Comparison of ENCODE assay signal across 29 mouse cellular contexts in the genomic region with DNA sequence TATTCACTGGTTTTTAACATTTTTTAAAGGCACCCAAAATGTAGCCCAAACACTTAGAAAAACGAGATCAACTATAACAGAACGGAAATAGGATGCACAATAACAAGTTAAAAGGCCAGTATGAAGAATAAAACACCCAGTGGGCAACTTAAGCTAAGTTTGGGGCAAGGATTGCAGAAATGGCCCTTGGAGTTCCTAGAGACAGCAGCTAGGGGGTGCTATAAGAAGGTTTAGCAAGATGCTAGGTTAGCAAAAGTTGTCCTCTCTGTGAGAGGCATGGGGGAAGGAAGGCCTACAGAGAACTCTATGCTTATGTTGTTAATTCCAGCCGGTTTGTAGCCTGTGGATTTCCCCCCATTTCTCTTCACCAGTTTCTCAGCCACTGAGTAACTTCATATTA.
A peak's percentile ranks its signal among the peaks of the same experiment; 100 is the strongest.
DNase-seq lines count a peak whose midpoint lies in the region; ATAC-seq and TF ChIP-seq lines count a peak whose summit lies in the region.
"Had no signal": no experiment of that assay in that cellular context is flagged by ENCODE, and none has a peak within 500 bp of the region (broad histone marks: within the 10 kb centered on the region; RNA-seq: fewer than 3 reads in every experiment).

No protein-coding gene starts in this region.

- no peaks in the 10 kb centered on the region for H3K27me3 ChIP-seq in intestine, postnatal 0 days (replicated peaks; ENCODE audit: control insufficient read depth, insufficient read depth, low read length)
- no peaks in the 10 kb centered on the region for H3K27me3 ChIP-seq in intestine, embryonic 15.5 days (replicated peaks)
- H3K27me3 ChIP-seq in midbrain, postnatal 0 days (ENCODE audit: insufficient read depth, low read length), result no peaks in the 10 kb centered on the region
- H3K27me3 ChIP-seq in midbrain, embryonic 14.5 days (ENCODE audit: control insufficient read depth, insufficient read depth, low read length), result no peaks in the 10 kb centered on the region
- H3K27me3 ChIP-seq: embryonic facial prominence, embryonic 13.5 days; forebrain, embryonic 13.5 days; heart, embryonic 12.5 days; liver, embryonic 15.5 days; midbrain, embryonic 15.5 days; neural tube, embryonic 13.5 days had no signal

- TF ChIP-seq CTCF in intestine, postnatal 0 days (IDR thresholded peaks at IDR 0.05; ENCODE audit: low read depth), result peak; percentile 41
- TF ChIP-seq CTCF in midbrain, postnatal 0 days (IDR thresholded peaks at IDR 0.05), result peak; percentile 37

- ATAC-seq in intestine, postnatal 0 days, result no peak
- no peak for ATAC-seq in intestine, embryonic 15.5 days
- no peak for ATAC-seq in midbrain, postnatal 0 days (ENCODE audit: low FRiP score)
- no peak for ATAC-seq in midbrain, embryonic 14.5 days (ENCODE audit: low FRiP score, low TSS enrichment)
- ATAC-seq: activated CD4-positive, CD25-positive, alpha-beta regulatory T cell, adult 4 months; forebrain, embryonic 13.5 days; midbrain, embryonic 15.5 days had no signal

- no peaks in the 10 kb centered on the region for H3K9me3 ChIP-seq in intestine, postnatal 0 days (ENCODE audit: control insufficient read depth)
- H3K9me3 ChIP-seq in intestine, embryonic 15.5 days, result no peaks in the 10 kb centered on the region
- no peaks in the 10 kb centered on the region for H3K9me3 ChIP-seq in midbrain, postnatal 0 days (ENCODE audit: low read length)
- H3K9me3 ChIP-seq in midbrain, embryonic 14.5 days (ENCODE audit: control insufficient read depth, low read length), result no peaks in the 10 kb centered on the region
- H3K9me3 ChIP-seq: embryonic facial prominence, embryonic 13.5 days; forebrain, embryonic 13.5 days; heart, embryonic 12.5 days; hindbrain, embryonic 10.5 days; limb, embryonic 10.5 days; liver, embryonic 15.5 days; midbrain, embryonic 15.5 days; neural tube, embryonic 13.5 days had no signal

- peak; percentile 25 for DNase-seq in embryo, embryonic 10.5 days (ENCODE audit: low spot score)
- no peak for DNase-seq in embryo, embryonic 10 days (ENCODE audit: low spot score)
- DNase-seq in midbrain, postnatal 0 days (ENCODE audit: low spot score), result no peak
- DNase-seq in midbrain, embryonic 14.5 days, result no peak
- no peak for DNase-seq in cerebellum, postnatal 36 days
- DNase-seq: adrenal gland, adult 8-10 months; cerebellum, adult 2 months; cerebellum, postnatal 25 days; gastrocnemius, postnatal 10 days; heart, postnatal 10 days; kidney, adult 18-20 months; kidney, postnatal 4 days; liver; lung, postnatal 4 days; thymus, adult 18-20 months; thymus, postnatal 36 days had no signal

- no peak overlapping the region for H3K27ac ChIP-seq in intestine, postnatal 0 days (ENCODE audit: low read depth, low read length)
- no peak overlapping the region for H3K27ac ChIP-seq in intestine, embryonic 15.5 days
- no peak overlapping the region for H3K27ac ChIP-seq in midbrain, postnatal 0 days (ENCODE audit: low read depth, low read length)
- no peak overlapping the region for H3K27ac ChIP-seq in midbrain, embryonic 14.5 days (replicated peaks; ENCODE audit: low read depth, low read length)
- H3K27ac ChIP-seq: embryonic facial prominence, embryonic 13.5 days; forebrain, embryonic 13.5 days; hindbrain, embryonic 10.5 days; limb, embryonic 10.5 days; liver, embryonic 15.5 days; midbrain, embryonic 15.5 days; neural tube, embryonic 13.5 days had no signal

- no peak overlapping the region for H3K4me2 ChIP-seq in intestine, postnatal 0 days (replicated peaks; ENCODE audit: low read depth)
- no peak overlapping the region for H3K4me2 ChIP-seq in intestine, embryonic 15.5 days (replicated peaks)
- H3K4me2 ChIP-seq in midbrain, postnatal 0 days (ENCODE audit: low read depth, low read length, poor library complexity, severe bottlenecking), result no peak overlapping the region
- no peak overlapping the region for H3K4me2 ChIP-seq in midbrain, embryonic 14.5 days (ENCODE audit: low read length)
- H3K4me2 ChIP-seq: embryonic facial prominence, embryonic 13.5 days; forebrain, embryonic 13.5 days; heart, embryonic 12.5 days; liver, embryonic 15.5 days; midbrain, embryonic 15.5 days; neural tube, embryonic 13.5 days had no signal

- no peaks in the 10 kb centered on the region for H3K4me1 ChIP-seq in intestine, postnatal 0 days (replicated peaks; ENCODE audit: control insufficient read depth, insufficient read depth, low read length)
- no peaks in the 10 kb centered on the region for H3K4me1 ChIP-seq in intestine, embryonic 15.5 days (replicated peaks)
- no peaks in the 10 kb centered on the region for H3K4me1 ChIP-seq in midbrain, postnatal 0 days (ENCODE audit: insufficient read depth, low read length)
- no peaks in the 10 kb centered on the region for H3K4me1 ChIP-seq in midbrain, embryonic 14.5 days (ENCODE audit: control insufficient read depth, insufficient read depth, low read length)
- H3K4me1 ChIP-seq: embryonic facial prominence, embryonic 13.5 days; forebrain, embryonic 13.5 days; heart, embryonic 12.5 days; hindbrain, embryonic 10.5 days; limb, embryonic 10.5 days; liver, embryonic 15.5 days; midbrain, embryonic 15.5 days; neural tube, embryonic 13.5 days had no signal

- H3K9ac ChIP-seq in intestine, postnatal 0 days (ENCODE audit: low read depth, low read length), result no peak overlapping the region
- H3K9ac ChIP-seq in intestine, embryonic 15.5 days, result no peak overlapping the region
- no peak overlapping the region for H3K9ac ChIP-seq in midbrain, postnatal 0 days (replicated peaks; ENCODE audit: low read length, poor library complexity, severe bottlenecking)
- no peak overlapping the region for H3K9ac ChIP-seq in midbrain, embryonic 14.5 days (replicated peaks; ENCODE audit: low read length)
- H3K9ac ChIP-seq: embryonic facial prominence, embryonic 13.5 days; forebrain, embryonic 13.5 days; heart, embryonic 12.5 days; liver, embryonic 15.5 days; midbrain, embryonic 15.5 days; neural tube, embryonic 13.5 days had no signal

- H3K4me3 ChIP-seq in intestine, postnatal 0 days (ENCODE audit: low read depth, low read length), result no peak overlapping the region
- H3K4me3 ChIP-seq in intestine, embryonic 15.5 days (replicated peaks), result no peak overlapping the region
- no peak overlapping the region for H3K4me3 ChIP-seq in midbrain, postnatal 0 days (ENCODE audit: low read depth, low read length)
- H3K4me3 ChIP-seq in midbrain, embryonic 14.5 days (replicated peaks; ENCODE audit: low read depth, low read length), result no peak overlapping the region
- H3K4me3 ChIP-seq: embryonic facial prominence, embryonic 13.5 days; erythroblast, embryonic 14.5 days; forebrain, embryonic 13.5 days; heart, embryonic 12.5 days; hindbrain, embryonic 10.5 days; limb, embryonic 10.5 days; liver, embryonic 15.5 days; midbrain, embryonic 15.5 days; myocyte; neural tube, embryonic 13.5 days had no signal

- no peaks in the 10 kb centered on the region for H3K36me3 ChIP-seq in intestine, postnatal 0 days (ENCODE audit: control insufficient read depth, insufficient read depth)
- H3K36me3 ChIP-seq in intestine, embryonic 15.5 days, result no peaks in the 10 kb centered on the region
- no peaks in the 10 kb centered on the region for H3K36me3 ChIP-seq in midbrain, postnatal 0 days (ENCODE audit: insufficient read depth, low read length)
- no peaks in the 10 kb centered on the region for H3K36me3 ChIP-seq in midbrain, embryonic 14.5 days (ENCODE audit: control insufficient read depth, insufficient read depth, low read length)
- H3K36me3 ChIP-seq: embryonic facial prominence, embryonic 13.5 days; heart, embryonic 12.5 days; hindbrain, embryonic 10.5 days; limb, embryonic 10.5 days; liver, embryonic 15.5 days; midbrain, embryonic 15.5 days; neural tube, embryonic 13.5 days had no signal

- WGBS in intestine, postnatal 0 days, result 49% methylated on average over 3 of the region's 3 CpGs
- 56% methylated on average over 3 of the region's 3 CpGs for WGBS in intestine, embryonic 15.5 days
- 64% methylated on average over 3 of the region's 3 CpGs for WGBS in midbrain, postnatal 0 days
- 60% methylated on average over 3 of the region's 3 CpGs for WGBS in midbrain, embryonic 14.5 days
